In the genomic region with DNA sequence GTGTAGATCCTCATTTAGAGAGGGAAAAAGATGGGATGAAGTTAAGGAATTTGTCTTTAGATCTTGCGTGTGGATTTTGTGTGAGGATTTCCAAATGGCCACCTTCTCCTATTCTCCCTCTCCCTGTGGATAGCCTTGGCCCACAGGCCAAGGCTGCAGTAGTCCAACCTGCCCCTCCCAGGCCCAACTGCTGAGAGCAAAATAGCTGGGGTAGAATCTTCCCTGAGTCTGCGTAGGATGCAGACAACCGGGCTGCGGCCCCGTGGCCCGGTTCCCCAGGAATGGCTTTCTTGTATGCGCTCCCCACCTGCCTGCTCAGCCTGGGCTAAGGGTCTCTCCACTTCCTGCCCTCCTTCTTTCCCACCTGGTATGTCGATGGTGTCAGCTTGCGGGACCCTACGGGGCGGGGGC, we compare ENCODE assay signal across 8 mouse cellular contexts. TPM values are rescaled to one million over a fixed set of nuclear protein-coding genes. Genes with fewer than 3 reads are reported as not detected.
DNase-seq lines count a peak whose midpoint lies in the region; ATAC-seq and TF ChIP-seq lines count a peak whose summit lies in the region.

No protein-coding gene starts in this region.

- peak overlapping the region; percentile 38 for H3K4me3 ChIP-seq in cerebellum, adult 2 months (replicated peaks; ENCODE audit: insufficient read depth, low read depth, low read length)
- H3K4me3 ChIP-seq in heart, embryonic 16.5 days (ENCODE audit: low read length): peak overlapping the region; percentile 25
- H3K4me3 ChIP-seq in midbrain, embryonic 10.5 days: peak overlapping the region; percentile 98

- peaks cover 13% of the 10 kb centered on the region for H3K4me1 ChIP-seq in cerebellum, adult 2 months (ENCODE audit: control insufficient read depth, insufficient read depth, low read length)
- H3K4me1 ChIP-seq in heart, embryonic 16.5 days (ENCODE audit: control insufficient read depth, insufficient read depth, low read length): peaks cover 55% of the 10 kb centered on the region
- peaks cover 76% of the 10 kb centered on the region for H3K4me1 ChIP-seq in midbrain, embryonic 10.5 days

- no peak overlapping the region for H3K27ac ChIP-seq in cerebellum, adult 2 months (ENCODE audit: insufficient read depth, low read length)
- peak overlapping the region; percentile 87 for H3K27ac ChIP-seq in heart, embryonic 16.5 days (ENCODE audit: low read length)
- H3K27ac ChIP-seq in midbrain, embryonic 10.5 days (replicated peaks): peak overlapping the region; percentile 100

- peak overlapping the region; percentile 99 for H3K9ac ChIP-seq in heart, embryonic 16.5 days (ENCODE audit: low read length)

- TF ChIP-seq CTCF in cerebellum, adult 2 months (IDR thresholded peaks at IDR 0.05; ENCODE audit: borderline replicate concordance, insufficient read depth, low read depth, low read length): no peak

- TF ChIP-seq POLR2A in cerebellum, adult 2 months (IDR thresholded peaks at IDR 0.05; ENCODE audit: borderline replicate concordance, insufficient read depth, low read length): no peak

- DNase-seq in cerebellum, adult 2 months: peak in 1 of 2 experiments; percentile 53
- DNase-seq in cerebellum, adult 9-10 months: no peak
- DNase-seq in NIH3T3 (ENCODE audit: low read depth): peak; percentile 51
- DNase-seq in midbrain, embryonic 10.5 days (ENCODE audit: low spot score): peak; percentile 66
- DNase-seq in thymus, postnatal 25 days: no peak
- DNase-seq in urinary bladder, postnatal 4 days (ENCODE audit: low spot score in 2 of 2): no peak

- no peak for ATAC-seq in heart, embryonic 16.5 days (replicated peaks; ENCODE audit: extremely low read depth, insufficient read depth, low FRiP score)
- ATAC-seq in cerebellum, adult (ENCODE audit: insufficient number of reproducible peaks, low FRiP score, low TSS enrichment): no peak

- no peaks in the 10 kb centered on the region for H3K9me3 ChIP-seq in heart, embryonic 16.5 days (replicated peaks; ENCODE audit: control insufficient read depth, low read length)
- no peaks in the 10 kb centered on the region for H3K9me3 ChIP-seq in midbrain, embryonic 10.5 days (replicated peaks)

- H3K36me3 ChIP-seq in heart, embryonic 16.5 days (ENCODE audit: control insufficient read depth, insufficient read depth): no peaks in the 10 kb centered on the region
- H3K36me3 ChIP-seq in midbrain, embryonic 10.5 days: peaks cover 30% of the 10 kb centered on the region

- H3K4me2 ChIP-seq in heart, embryonic 16.5 days (ENCODE audit: low read depth, low read length): peak overlapping the region; percentile 90

- WGBS in cerebellum, adult 2 months: 9% methylated on average over 11 of the region's 11 CpGs
- whole genome bisulfite sequencing in heart, embryonic 16.5 days: 23% methylated on average over 11 of the region's 11 CpGs
- WGBS in midbrain, embryonic 10.5 days: under 1% methylated on average over 11 of the region's 11 CpGs

- no peaks in the 10 kb centered on the region for H3K27me3 ChIP-seq in cerebellum, adult 2 months (ENCODE audit: control insufficient read depth, insufficient read depth, low read length)
- no peaks in the 10 kb centered on the region for H3K27me3 ChIP-seq in heart, embryonic 16.5 days (ENCODE audit: control insufficient read depth, insufficient read depth, low read length)
- H3K27me3 ChIP-seq in midbrain, embryonic 10.5 days (ENCODE audit: low read depth, poor library complexity, severe bottlenecking): no peaks in the 10 kb centered on the region

RNA-seq across cellular contexts. Expression of a gene that starts 6.8 kb away (rescaled TPM):
- 17.0 and 17.6 TPM in 2 replicates for polyA plus RNA-seq in cerebellum, adult 2 months (2012; rRNA removed)
- 4.6 and 4.7 TPM in 2 replicates for polyA plus RNA-seq in heart, embryonic 16.5 days (2015; fragmentation: Nextera tagmentation; extraction: Ambion mirVana)
- polyA plus RNA-seq in midbrain, embryonic 10.5 days (2016; fragmentation: Nextera tagmentation; extraction: Ambion mirVana): 14.3 and 16.6 TPM in 2 replicates

Comparison
In these comparisons a context has a peak if more than half of its experiments do, and no peak if none do; other contexts are left out.
1. DNase-seq: peak in NIH3T3 (single experiment) and midbrain, embryonic 10.5 days (single experiment); none in cerebellum, adult 9-10 months (single experiment), thymus, postnatal 25 days (single experiment) and urinary bladder, postnatal 4 days (0 of 2).
2. H3K4me3 ChIP-seq: peak in every context shown above with its lines; median percentile 98 in midbrain, embryonic 10.5 days; 38 in cerebellum, adult 2 months; 25 in heart, embryonic 16.5 days.